In genomic region chr9:44489651-44490085, GRCm38 (mm10) we compare ENCODE assay signal across 7 mouse cellular contexts. TPM values are rescaled to one million over a fixed set of nuclear protein-coding genes. Genes with fewer than 3 reads are reported as not detected.
A peak's percentile ranks its signal among the peaks of the same experiment; 100 is the strongest.
DNase-seq lines count a peak whose midpoint lies in the region; ATAC-seq and TF ChIP-seq lines count a peak whose summit lies in the region.

No protein-coding gene starts in this region.

- H3K27ac ChIP-seq in ES-E14 (ENCODE audit: insufficient read depth, low read depth, low read length, poor library complexity, severe bottlenecking) = 0 out of 2 replicates have a peak overlapping the region, but pooled peaks have one; percentile 14
- H3K27ac ChIP-seq in embryonic facial prominence, embryonic 12.5 days = peak overlapping the region; percentile 87
- H3K27ac ChIP-seq in hindbrain, embryonic 11.5 days (ENCODE audit: low read depth, low read length) = no peak overlapping the region
- H3K27ac ChIP-seq in liver, embryonic 11.5 days (ENCODE audit: low read depth, low read length) = peak overlapping the region; percentile 90
- H3K27ac ChIP-seq in stomach, embryonic 14.5 days (ENCODE audit: low read length) = peak overlapping the region; percentile 95

- no peak overlapping the region for H3K9ac ChIP-seq in ES-E14 (ENCODE audit: insufficient read depth, low read depth, low read length, poor library complexity, severe bottlenecking)
- peak overlapping the region; percentile 54; the same call in 1 of the 2 replicates for H3K9ac ChIP-seq in embryonic facial prominence, embryonic 12.5 days
- H3K9ac ChIP-seq in hindbrain, embryonic 11.5 days (ENCODE audit: low read depth, low read length) = no peak overlapping the region
- H3K9ac ChIP-seq in liver, embryonic 11.5 days (ENCODE audit: low read depth, low read length) = no peak overlapping the region
- H3K9ac ChIP-seq in stomach, embryonic 14.5 days (replicated peaks; ENCODE audit: low read depth, low read length) = peak overlapping the region; percentile 33; the same call in 1 of the 2 replicates

- ATAC-seq in embryonic facial prominence, embryonic 12.5 days (ENCODE audit: insufficient number of reproducible peaks, insufficient read depth, low FRiP score, low TSS enrichment) = no peak
- ATAC-seq in hindbrain, embryonic 11.5 days (ENCODE audit: low FRiP score) = no peak
- ATAC-seq in liver, embryonic 11.5 days (replicated peaks; ENCODE audit: low FRiP score) = no peak
- ATAC-seq in stomach, embryonic 14.5 days (ENCODE audit: insufficient number of reproducible peaks, insufficient read depth, low FRiP score, low read depth) = no peak; the same call in 1 of the 2 replicates

- H3K27me3 ChIP-seq in embryonic facial prominence, embryonic 12.5 days = no peaks in the 10 kb centered on the region
- no peaks in the 10 kb centered on the region; the same call in 1 of the 2 replicates for H3K27me3 ChIP-seq in hindbrain, embryonic 11.5 days (ENCODE audit: control insufficient read depth, insufficient read depth, low read length)
- no peaks in the 10 kb centered on the region for H3K27me3 ChIP-seq in liver, embryonic 11.5 days (replicated peaks; ENCODE audit: control insufficient read depth, insufficient read depth, low read length)
- H3K27me3 ChIP-seq in stomach, embryonic 14.5 days (ENCODE audit: control insufficient read depth, insufficient read depth, low read length) = no peaks in the 10 kb centered on the region

- no peaks in the 10 kb centered on the region for H3K9me3 ChIP-seq in ES-E14 (ENCODE audit: control insufficient read depth, insufficient read depth, low read depth, low read length)
- H3K9me3 ChIP-seq in embryonic facial prominence, embryonic 12.5 days = no peaks in the 10 kb centered on the region
- H3K9me3 ChIP-seq in hindbrain, embryonic 11.5 days (ENCODE audit: control insufficient read depth, low read length) = no peaks in the 10 kb centered on the region
- H3K9me3 ChIP-seq in liver, embryonic 11.5 days (ENCODE audit: control insufficient read depth, low read length) = no peaks in the 10 kb centered on the region
- H3K9me3 ChIP-seq in stomach, embryonic 14.5 days (ENCODE audit: control insufficient read depth, low read depth, low read length) = no peaks in the 10 kb centered on the region

- WGBS in embryonic facial prominence, embryonic 12.5 days = 3% methylated on average over 17 of the region's 17 CpGs
- WGBS in hindbrain, embryonic 11.5 days = 5% methylated on average over 16 of the region's 17 CpGs
- WGBS in liver, embryonic 11.5 days = 30% methylated on average over 17 of the region's 17 CpGs
- 2% methylated on average over 17 of the region's 17 CpGs for WGBS in stomach, embryonic 14.5 days

- no peaks in the 10 kb centered on the region for H3K36me3 ChIP-seq in ES-E14 (ENCODE audit: control insufficient read depth, insufficient read depth, low read length, poor library complexity, severe bottlenecking)
- H3K36me3 ChIP-seq in embryonic facial prominence, embryonic 12.5 days = peaks cover 6% of the 10 kb centered on the region; the same call in 1 of the 2 replicates
- H3K36me3 ChIP-seq in hindbrain, embryonic 11.5 days (ENCODE audit: control insufficient read depth, insufficient read depth, low read length) = no peaks in the 10 kb centered on the region
- H3K36me3 ChIP-seq in liver, embryonic 11.5 days (ENCODE audit: control insufficient read depth, insufficient read depth, low read length) = no peaks in the 10 kb centered on the region
- H3K36me3 ChIP-seq in stomach, embryonic 14.5 days (ENCODE audit: control insufficient read depth, insufficient read depth, low read length) = no peaks in the 10 kb centered on the region; the same call in 1 of the 2 replicates

- peaks cover 3 to 76% of the 10 kb centered on the region in 2 experiments; a peak in 3 of 4 replicates for H3K4me1 ChIP-seq in ES-E14 (ENCODE audit: control insufficient read depth in 2 of 2, insufficient read depth in 2 of 2, low read length in 2 of 2, poor library complexity in 1 of 2)
- H3K4me1 ChIP-seq in embryonic facial prominence, embryonic 12.5 days = peaks cover 94% of the 10 kb centered on the region
- peaks cover 65% of the 10 kb centered on the region for H3K4me1 ChIP-seq in hindbrain, embryonic 11.5 days (replicated peaks; ENCODE audit: control insufficient read depth, insufficient read depth, low read length)
- peaks cover 84% of the 10 kb centered on the region for H3K4me1 ChIP-seq in liver, embryonic 11.5 days (replicated peaks; ENCODE audit: control insufficient read depth, insufficient read depth, low read length)
- peaks cover 89% of the 10 kb centered on the region for H3K4me1 ChIP-seq in stomach, embryonic 14.5 days (ENCODE audit: control insufficient read depth, insufficient read depth, low read length)

- in situ Hi-C loops in ES-E14 (cut with MboI; ENCODE audit: low sequenced_read_pairs in 2 of 2, unreplicated experiment in 2 of 2) = no loop called here

- H3K4me2 ChIP-seq in embryonic facial prominence, embryonic 12.5 days (replicated peaks) = peak overlapping the region; percentile 96
- peak overlapping the region; percentile 15; the same call in 1 of the 2 replicates for H3K4me2 ChIP-seq in hindbrain, embryonic 11.5 days (replicated peaks; ENCODE audit: low read depth, low read length)
- peak overlapping the region; percentile 84 for H3K4me2 ChIP-seq in liver, embryonic 11.5 days
- H3K4me2 ChIP-seq in stomach, embryonic 14.5 days (replicated peaks; ENCODE audit: low read depth, low read length) = peak overlapping the region; percentile 76

- H3K4me3 ChIP-seq in ES-E14 (ENCODE audit: insufficient read depth in 1 of 2, low read depth in 1 of 2, low read length in 2 of 2, poor library complexity in 1 of 2, severe bottlenecking in 1 of 2) = peak overlapping the region; percentile 1 to 28; a peak in 3 of 4 replicates
- H3K4me3 ChIP-seq in embryonic facial prominence, embryonic 12.5 days = peak overlapping the region; percentile 97
- H3K4me3 ChIP-seq in hindbrain, embryonic 11.5 days (ENCODE audit: low read depth, low read length) = no peak overlapping the region
- H3K4me3 ChIP-seq in liver, embryonic 11.5 days (ENCODE audit: low read depth, low read length) = peak overlapping the region; percentile 33
- peak overlapping the region; percentile 84 for H3K4me3 ChIP-seq in stomach, embryonic 14.5 days (ENCODE audit: low read depth, low read length)

- DNase-seq in 3T3-L1 (ENCODE audit: low read depth, low spot score) (peak; percentile 72), ES-E14 (ENCODE audit: low read depth, low spot score) (no peak)
- DNase-seq in hindbrain, embryonic 11.5 days (ENCODE audit: low spot score) = peak; percentile 53
- no peak for DNase-seq in liver, embryonic 11.5 days (ENCODE audit: low spot score)
- no peak for DNase-seq in thymus, postnatal 4 days

TF ChIP-seq in ES-E14, 5 proteins besides CTCF, POLR2A, EP300 and RAD21:
- TF ChIP-seq HCFC1 (IDR thresholded peaks at IDR 0.05; ENCODE audit: borderline replicate concordance, insufficient read depth, low read length) = no peak
- TF ChIP-seq ZNF384 (IDR thresholded peaks at IDR 0.05; ENCODE audit: low read depth, low read length) = no peak
- TF ChIP-seq MAFK (IDR thresholded peaks at IDR 0.05; ENCODE audit: insufficient read depth, low read depth, low read length) = no peak
- no peak for TF ChIP-seq ZC3H11A (IDR thresholded peaks at IDR 0.05; ENCODE audit: borderline replicate concordance, low read depth, low read length)
- no peak for TF ChIP-seq CHD2 (IDR thresholded peaks at IDR 0.05; ENCODE audit: low read depth, low read length)

RNA-seq across cellular contexts. Expression of gene Bcl9l, which starts 7.0 kb away (rescaled TPM):
- 4.9 and 6.7 TPM in 2 replicates for total RNA-seq in ES-E14 (2012; rRNA removed)
- polyA plus RNA-seq in embryonic facial prominence, embryonic 12.5 days (2016; fragmentation: Nextera tagmentation; extraction: Ambion mirVana) = 17.7 and 18.5 TPM in 2 replicates
- polyA plus RNA-seq in hindbrain, embryonic 11.5 days (2014; fragmentation: Nextera tagmentation; extraction: Ambion mirVana) = 8.6 and 10.1 TPM in 2 replicates
- polyA plus RNA-seq in liver, embryonic 11.5 days (2014; fragmentation: Nextera tagmentation; extraction: Ambion mirVana) = 4.1 and 5.0 TPM in 2 replicates
- 15.4 and 16.3 TPM in 2 replicates for polyA plus RNA-seq in stomach, embryonic 14.5 days (2014; fragmentation: Nextera tagmentation; extraction: Ambion mirVana)

RNA-seq across cellular contexts. Expression of gene Upk2, which starts 34.9 kb away (rescaled TPM):
- 0.31 and 1.1 TPM in 2 replicates for total RNA-seq in ES-E14 (2012; rRNA removed)
- polyA plus RNA-seq in embryonic facial prominence, embryonic 12.5 days (2016; fragmentation: Nextera tagmentation; extraction: Ambion mirVana) = 1.7 and 2.2 TPM in 2 replicates
- 0.83 TPM in 1 of 2 replicates, not detected in the other for polyA plus RNA-seq in hindbrain, embryonic 11.5 days (2014; fragmentation: Nextera tagmentation; extraction: Ambion mirVana)
- polyA plus RNA-seq in liver, embryonic 11.5 days (2014; fragmentation: Nextera tagmentation; extraction: Ambion mirVana) = not detected in 2 replicates
- 25.9 and 26.4 TPM in 2 replicates for polyA plus RNA-seq in stomach, embryonic 14.5 days (2014; fragmentation: Nextera tagmentation; extraction: Ambion mirVana)

RNA-seq across cellular contexts. Expression of gene Foxr1, which starts 48.7 kb away (rescaled TPM):
- total RNA-seq in ES-E14 (2012; rRNA removed) = 0.79 and 1.9 TPM in 2 replicates
- polyA plus RNA-seq in embryonic facial prominence, embryonic 12.5 days (2016; fragmentation: Nextera tagmentation; extraction: Ambion mirVana) = not detected in 2 replicates
- polyA plus RNA-seq in hindbrain, embryonic 11.5 days (2014; fragmentation: Nextera tagmentation; extraction: Ambion mirVana) = not detected in 2 replicates
- not detected in 2 replicates for polyA plus RNA-seq in liver, embryonic 11.5 days (2014; fragmentation: Nextera tagmentation; extraction: Ambion mirVana)
- polyA plus RNA-seq in stomach, embryonic 14.5 days (2014; fragmentation: Nextera tagmentation; extraction: Ambion mirVana) = not detected in 2 replicates

Comparison
In these comparisons a context has a peak if more than half of its experiments do, and no peak if none do; other contexts are left out.
1. DNase-seq: peak in 3T3-L1 (single experiment) and hindbrain, embryonic 11.5 days (single experiment); none in ES-E14 (single experiment), liver, embryonic 11.5 days (single experiment) and thymus, postnatal 4 days (single experiment).
2. H3K9ac ChIP-seq: peak in embryonic facial prominence, embryonic 12.5 days (single experiment) and stomach, embryonic 14.5 days (single experiment); none in ES-E14 (single experiment), hindbrain, embryonic 11.5 days (single experiment) and liver, embryonic 11.5 days (single experiment).
3. H3K4me2 ChIP-seq: peak in every context shown above with its lines; median percentile 96 in embryonic facial prominence, embryonic 12.5 days; 84 in liver, embryonic 11.5 days; 76 in stomach, embryonic 14.5 days; 15 in hindbrain, embryonic 11.5 days.